Mouse (Mus musculus) embryonic facial prominence, embryonic 12.5 days (tissue): ENCODE data around the gene Adarb2. TPM values are rescaled to one million over a fixed set of nuclear protein-coding genes. Genes with fewer than 3 reads are reported as not detected.

Experiments
- ATAC-seq: fragments of 200-750 bp; cut with Nextera tagmentation; 2 replicates; pipeline ENCODE4 v1.8.0; 2017; ENCODE audit not compliant: insufficient number of reproducible peaks, insufficient read depth, low FRiP score, low TSS enrichment
- H3K27ac ChIP-seq: fragments of 300-500 bp; sonication (generic); 2 replicates; pipeline ENCODE4 v1.5.1; 2016; ENCODE audit warnings: mild to moderate bottlenecking
- H3K27me3 ChIP-seq: fragments of 300-500 bp; sonication (generic); 2 replicates; pipeline ENCODE4 v1.6.1; 2016; ENCODE audit warnings: mild to moderate bottlenecking, moderate library complexity
- H3K36me3 ChIP-seq: fragments of 300-500 bp; sonication (generic); 2 replicates; pipeline ENCODE4 v1.6.1; 2016; ENCODE audit warnings: mild to moderate bottlenecking
- H3K4me1 ChIP-seq: fragments of 300-500 bp; sonication (generic); 2 replicates; pipeline ENCODE4 v1.6.1; 2016
- H3K4me2 ChIP-seq: fragments of 300-500 bp; sonication (generic); replicated peaks from 2 replicates; pipeline ENCODE4 v1.6.1; 2016; ENCODE audit warnings: mild to moderate bottlenecking, moderate library complexity
- H3K4me3 ChIP-seq: fragments of 300-500 bp; sonication (generic); 2 replicates; pipeline ENCODE4 v1.5.1; 2016; ENCODE audit warnings: mild to moderate bottlenecking
- H3K9ac ChIP-seq: fragments of 300-500 bp; sonication (generic); 2 replicates; pipeline ENCODE4 v1.6.1; 2016; ENCODE audit warnings: mild to moderate bottlenecking, moderate library complexity
- H3K9me3 ChIP-seq: fragments of 300-500 bp; sonication (generic); 2 replicates; pipeline ENCODE4 v1.6.1; 2016; ENCODE audit warnings: mild to moderate bottlenecking, moderate library complexity
- WGBS: fragments of 180-500 bp; shearing (Covaris S2); methylation state at CpG from one replicate; pipeline ENCODE4 v1.1.7; 2016; 5-methylcytosine and 5-hydroxymethylcytosine counted together
- polyA plus RNA-seq: library from polyadenylated mRNA; unstranded; fragments of >200 nt; fragmentation: Nextera tagmentation; extraction: Ambion mirVana; gene quantifications from 2 replicates; pipeline ENCODE4 v1.2.1, GENCODE M21; 2016

Gene Adarb2
- polyA plus RNA-seq, 1 experiment from 2014 or later: 3.4 TPM

DNA sequence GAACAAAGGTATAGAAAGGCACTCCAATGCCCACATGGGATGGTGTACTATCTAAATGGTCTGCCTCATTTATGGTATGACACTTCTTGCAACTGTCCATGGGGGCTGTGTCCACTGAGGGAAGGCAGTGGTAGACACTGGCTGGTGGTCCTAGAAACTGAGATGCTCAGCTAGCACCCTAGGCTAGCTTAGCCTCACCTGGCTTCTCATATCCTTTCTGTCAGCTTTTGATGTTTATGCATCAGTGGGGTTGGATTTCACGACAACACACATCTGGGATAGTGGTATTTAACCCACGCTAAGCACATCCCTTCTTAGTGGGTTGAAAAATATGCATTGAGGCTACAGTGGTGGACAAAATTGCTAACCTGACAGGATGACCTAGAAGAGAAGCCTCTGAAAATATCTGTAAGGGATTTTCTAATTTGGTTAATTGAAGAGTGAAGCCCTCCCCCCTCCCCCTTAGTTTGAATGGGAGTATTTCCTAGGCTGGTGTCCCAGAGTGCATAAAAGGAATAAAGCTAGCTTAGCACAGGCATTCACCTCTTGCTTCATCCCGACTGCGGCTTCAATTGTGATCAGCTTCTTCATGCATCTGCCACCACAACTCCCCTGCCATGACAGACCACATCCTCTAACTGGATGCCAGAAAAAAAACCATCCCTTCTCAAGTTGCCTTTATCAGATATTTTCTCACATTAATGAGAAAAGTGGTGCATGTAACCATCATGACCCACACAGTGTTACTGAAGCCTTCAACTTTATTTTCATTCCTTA is 197.8 kb downstream of the Adarb2 start:
- H3K9me3 ChIP-seq: no peaks in the 10 kb centered on the region
- no peak overlapping the region for H3K9ac ChIP-seq
- no peak overlapping the region for H3K27ac ChIP-seq
- H3K36me3 ChIP-seq: no peaks in the 10 kb centered on the region
- H3K4me3 ChIP-seq: no peak overlapping the region
- 72% methylated on average over 4 of the region's 4 CpGs for WGBS
- no peak for ATAC-seq
- no peaks in the 10 kb centered on the region for H3K4me1 ChIP-seq
- H3K27me3 ChIP-seq: no peaks in the 10 kb centered on the region
- H3K4me2 ChIP-seq: no peak overlapping the region

DNA sequence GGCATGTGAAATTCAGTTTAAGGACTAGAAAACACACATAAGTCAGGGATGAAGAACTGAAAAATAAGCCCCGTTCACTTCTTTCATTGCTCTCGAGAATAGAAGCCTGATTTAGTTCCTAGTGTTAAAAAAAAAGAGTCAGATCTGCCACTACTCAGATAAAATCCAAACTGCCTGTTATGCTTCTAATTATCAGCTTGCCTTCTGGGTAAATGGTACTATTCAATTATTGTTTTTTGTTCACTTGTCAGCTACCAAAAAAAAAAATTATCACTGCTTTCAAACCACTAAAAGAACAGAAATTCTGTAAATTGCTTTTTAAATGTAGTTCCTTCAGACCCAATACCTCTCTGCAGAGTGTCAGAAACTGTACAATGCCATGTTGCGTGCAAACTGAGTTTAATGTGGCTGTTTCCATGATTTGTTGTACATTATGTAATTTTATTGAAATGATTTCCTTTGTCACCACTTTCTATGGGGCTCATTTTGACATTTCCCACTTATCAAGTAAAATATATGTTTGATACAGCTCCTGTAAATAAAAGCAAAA is 199.7 kb downstream of the Adarb2 start:
- no peaks in the 10 kb centered on the region for H3K4me1 ChIP-seq
- H3K4me2 ChIP-seq: no peak overlapping the region
- H3K36me3 ChIP-seq: no peaks in the 10 kb centered on the region
- ATAC-seq: no peak
- no peaks in the 10 kb centered on the region for H3K9me3 ChIP-seq
- no peaks in the 10 kb centered on the region for H3K27me3 ChIP-seq
- WGBS: 68% methylated on average over 3 of the region's 3 CpGs
- H3K9ac ChIP-seq: no peak overlapping the region
- H3K27ac ChIP-seq: no peak overlapping the region
- H3K4me3 ChIP-seq: no peak overlapping the region

DNA sequence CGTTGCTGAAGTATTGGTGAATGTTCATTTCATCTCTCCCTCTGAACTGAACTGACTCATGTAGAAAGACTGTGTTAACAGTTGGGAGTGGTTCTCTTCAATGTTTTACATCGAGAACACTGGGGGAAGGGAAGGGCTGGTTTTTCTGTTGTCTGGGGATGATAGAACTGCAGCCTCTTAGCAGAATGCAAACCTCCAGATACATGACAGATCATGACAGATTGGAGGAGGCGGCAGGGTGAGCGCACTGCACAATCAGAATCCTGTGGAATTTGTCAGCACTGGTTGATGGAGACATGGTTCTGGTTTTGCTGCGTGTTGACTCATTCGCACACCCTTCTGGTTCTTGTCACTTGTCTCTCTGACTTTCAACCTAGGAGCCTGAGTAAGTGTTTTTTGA is 203.4 kb downstream of the Adarb2 start:
- Histone ChIP-seq H3K4me3 (no peak overlapping the region), H3K4me1 (no peaks in the 10 kb centered on the region), H3K9me3 (no peaks in the 10 kb centered on the region), H3K27ac (no peak overlapping the region), H3K36me3 (no peaks in the 10 kb centered on the region), H3K4me2 (no peak overlapping the region), H3K27me3 (no peaks in the 10 kb centered on the region), H3K9ac (no peak overlapping the region)
- no peak for ATAC-seq
- 78% methylated on average over 6 of the region's 6 CpGs for WGBS

DNA sequence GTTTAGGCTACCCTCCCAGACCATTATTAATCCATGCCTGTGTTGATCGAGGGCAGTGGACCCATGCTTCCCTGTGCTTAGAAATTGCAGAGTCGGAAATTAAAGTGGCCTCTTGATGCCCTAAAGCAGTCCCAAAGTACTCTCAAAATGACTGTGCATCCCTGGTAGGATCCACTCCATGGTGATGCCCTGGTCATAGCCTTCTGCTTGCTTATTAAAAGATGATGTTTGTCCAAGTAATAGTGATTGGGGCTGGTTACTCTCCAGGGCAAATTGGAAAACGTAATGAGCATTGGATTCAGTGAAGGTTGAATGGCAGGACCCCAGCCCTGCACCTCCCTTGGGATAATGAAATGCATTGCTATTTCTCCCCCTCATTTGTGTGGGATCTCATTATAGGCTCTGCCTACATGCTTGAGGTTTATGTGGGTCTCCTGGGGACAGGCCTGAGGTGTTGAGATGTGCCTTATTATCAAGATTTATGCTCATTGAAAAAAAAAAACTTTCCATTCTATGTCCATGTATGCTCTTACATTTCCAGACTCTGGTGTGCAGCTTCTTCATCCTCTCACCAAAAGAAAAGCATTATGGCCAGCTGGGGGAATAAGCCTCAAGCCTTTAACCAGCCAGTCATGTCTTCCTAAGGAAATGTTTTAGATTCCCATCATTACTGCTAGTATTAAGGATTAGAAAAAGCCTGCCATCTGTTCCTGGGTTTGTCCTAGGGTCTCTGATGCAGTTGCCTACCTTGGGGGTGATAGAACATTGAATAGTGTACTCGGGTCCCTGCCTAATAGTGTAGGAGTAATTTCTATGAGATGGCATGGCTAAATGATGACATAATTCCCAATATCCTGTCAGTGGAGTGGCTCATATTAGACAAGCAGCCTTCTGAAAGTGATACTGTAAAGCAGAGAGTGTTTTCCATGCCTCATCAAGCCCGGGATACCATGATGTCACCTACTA is 208.0 kb downstream of the Adarb2 start:
- no peaks in the 10 kb centered on the region for H3K9me3 ChIP-seq
- no peaks in the 10 kb centered on the region for H3K36me3 ChIP-seq
- no peaks in the 10 kb centered on the region for H3K4me1 ChIP-seq
- H3K4me3 ChIP-seq: no peak overlapping the region
- H3K4me2 ChIP-seq: no peak overlapping the region
- no peak for ATAC-seq
- H3K27me3 ChIP-seq: no peaks in the 10 kb centered on the region
- H3K27ac ChIP-seq: no peak overlapping the region
- 73% methylated on average over 5 of the region's 5 CpGs for WGBS
- no peak overlapping the region for H3K9ac ChIP-seq

DNA sequence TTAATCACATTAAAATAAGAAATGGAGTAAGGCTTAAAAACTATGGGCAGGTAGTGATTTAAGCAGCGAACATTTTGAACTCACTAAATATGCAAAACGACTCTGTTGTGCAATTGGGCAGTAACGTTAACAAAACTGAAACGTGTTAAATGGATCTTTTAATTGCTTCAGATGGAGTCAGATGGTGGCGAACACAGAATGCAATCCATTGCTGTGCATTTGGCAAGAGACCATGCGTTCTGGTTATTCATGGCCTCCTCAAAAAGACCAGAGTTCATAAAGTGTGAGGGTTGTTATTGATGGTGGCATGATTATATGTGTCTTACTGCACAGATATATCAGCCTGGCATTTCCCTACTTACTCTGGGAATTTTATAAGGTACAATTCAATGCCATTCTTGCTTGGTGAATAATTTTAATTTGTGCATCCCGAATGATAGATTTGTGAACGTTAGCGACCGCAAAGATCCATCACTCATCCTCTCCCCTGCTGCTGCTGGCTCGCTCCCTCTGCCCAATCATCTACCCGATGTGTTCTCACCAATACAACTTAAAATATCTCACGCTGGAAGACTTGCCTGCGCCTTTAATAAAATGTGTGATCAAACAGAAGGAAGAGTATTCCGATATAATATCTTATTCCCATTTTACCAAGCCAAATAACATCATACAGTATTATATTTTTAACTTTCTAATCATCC is 221.5 kb downstream of the Adarb2 start:
- H3K9me3 ChIP-seq: no peaks in the 10 kb centered on the region
- no peaks in the 10 kb centered on the region for H3K4me1 ChIP-seq
- no peak for ATAC-seq
- H3K27ac ChIP-seq: no peak overlapping the region
- H3K9ac ChIP-seq: no peak overlapping the region
- no peak overlapping the region for H3K4me3 ChIP-seq
- no peaks in the 10 kb centered on the region for H3K36me3 ChIP-seq
- 90% methylated on average over 15 of the region's 15 CpGs for WGBS
- H3K27me3 ChIP-seq: no peaks in the 10 kb centered on the region
- no peak overlapping the region for H3K4me2 ChIP-seq

DNA sequence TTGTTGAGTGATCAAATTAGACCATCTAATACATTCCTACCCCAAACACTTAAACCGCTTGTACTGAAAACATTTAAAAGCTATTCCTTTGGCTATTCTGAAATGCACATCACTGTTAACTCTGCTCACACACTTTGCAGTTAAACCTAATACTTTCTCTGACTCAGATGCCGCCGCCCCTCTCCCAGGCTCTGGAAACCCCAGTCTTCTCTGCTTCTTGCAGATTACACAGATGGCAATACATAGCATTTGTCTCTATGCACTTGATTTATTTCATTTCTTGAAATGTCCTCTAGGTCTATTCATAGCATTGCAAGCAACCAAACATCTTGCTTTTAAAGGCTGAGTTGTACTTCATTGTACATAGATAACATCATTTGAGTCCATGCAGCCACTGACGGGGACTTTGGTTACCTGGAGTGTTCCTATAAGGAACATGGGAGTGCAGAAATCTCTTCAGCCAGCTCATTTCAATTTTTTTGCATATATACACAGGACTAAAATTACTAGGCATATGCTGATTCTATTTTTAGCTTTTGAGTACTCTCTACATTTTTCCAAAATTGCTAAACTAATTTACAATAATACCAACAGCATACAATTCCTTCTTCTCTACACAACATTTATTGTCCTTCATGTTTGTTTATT is 236.6 kb downstream of the Adarb2 start:
- Histone ChIP-seq H3K4me3 (no peak overlapping the region), H3K4me1 (no peaks in the 10 kb centered on the region), H3K36me3 (no peaks in the 10 kb centered on the region), H3K27me3 (no peaks in the 10 kb centered on the region), H3K9me3 (no peaks in the 10 kb centered on the region), H3K9ac (no peak overlapping the region), H3K27ac (no peak overlapping the region), H3K4me2 (no peak overlapping the region)
- ATAC-seq: no peak
- WGBS: 90% methylated on average over 4 of the region's 4 CpGs

DNA sequence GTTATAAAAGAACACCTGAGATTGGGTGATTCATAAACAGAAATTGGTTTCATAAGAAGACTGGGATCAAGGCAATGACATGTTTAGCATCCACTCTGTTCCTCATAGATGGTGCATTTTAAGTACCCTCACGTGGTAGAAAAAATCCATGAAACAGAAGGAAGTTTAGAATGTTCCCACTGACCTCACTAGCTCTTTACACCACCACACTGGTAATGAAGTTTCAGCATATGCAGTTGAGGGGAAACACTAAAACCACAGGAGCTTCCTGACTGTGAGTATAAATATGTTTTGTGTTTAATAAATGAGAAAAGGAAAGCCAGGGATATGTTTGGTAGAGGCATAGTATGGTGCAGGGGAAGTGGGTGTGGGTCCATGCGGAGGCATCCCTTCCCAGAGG is 242.7 kb downstream of the Adarb2 start:
- WGBS: 78% methylated on average over 2 of the region's 2 CpGs
- Histone ChIP-seq H3K27me3 (no peaks in the 10 kb centered on the region), H3K36me3 (no peaks in the 10 kb centered on the region), H3K4me1 (peaks cover 6% of the 10 kb centered on the region), H3K9me3 (no peaks in the 10 kb centered on the region), H3K27ac (no peak overlapping the region), H3K4me2 (no peak overlapping the region), H3K4me3 (no peak overlapping the region), H3K9ac (no peak overlapping the region)
- no peak for ATAC-seq

DNA sequence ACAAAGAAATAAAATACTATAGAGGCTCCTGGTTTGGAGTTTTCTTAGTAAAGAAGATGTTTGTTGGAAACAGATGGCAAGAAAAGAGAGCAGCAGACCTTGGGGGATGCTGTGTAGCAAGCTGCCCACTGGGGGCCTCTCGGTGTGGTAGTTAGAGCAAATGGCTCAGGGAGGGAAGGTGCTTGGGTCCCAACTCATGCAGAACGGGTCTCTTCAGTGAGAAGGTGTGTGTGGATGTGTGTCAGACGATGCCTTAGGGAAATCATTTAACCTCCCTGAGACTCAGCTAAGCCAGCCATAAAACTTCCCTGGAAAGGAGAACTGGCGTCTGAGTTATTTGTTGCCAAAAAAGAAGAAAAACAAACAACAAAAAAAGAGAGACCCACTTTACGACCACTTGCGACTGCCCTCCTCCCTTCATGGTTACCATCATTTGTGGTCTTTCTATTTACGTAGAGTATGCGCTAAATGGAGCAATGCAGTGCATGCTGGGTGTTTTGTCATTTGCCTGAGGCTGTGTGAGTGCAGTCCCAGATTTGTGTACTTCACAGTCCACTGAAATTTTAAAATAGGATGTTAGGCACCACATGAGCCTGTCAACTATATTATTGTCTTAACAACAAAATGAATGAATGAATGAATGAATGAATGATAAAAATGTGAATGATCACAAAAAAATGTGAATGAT is 245.7 kb downstream of the Adarb2 start:
- 51% methylated on average over 8 of the region's 8 CpGs for WGBS
- H3K9me3 ChIP-seq: no peaks in the 10 kb centered on the region
- H3K36me3 ChIP-seq: no peaks in the 10 kb centered on the region
- no peak for ATAC-seq
- H3K4me2 ChIP-seq: no peak overlapping the region
- no peak overlapping the region for H3K9ac ChIP-seq
- no peak overlapping the region for H3K4me3 ChIP-seq
- H3K27ac ChIP-seq: no peak overlapping the region
- H3K4me1 ChIP-seq: peaks cover 6% of the 10 kb centered on the region
- H3K27me3 ChIP-seq: no peaks in the 10 kb centered on the region

DNA sequence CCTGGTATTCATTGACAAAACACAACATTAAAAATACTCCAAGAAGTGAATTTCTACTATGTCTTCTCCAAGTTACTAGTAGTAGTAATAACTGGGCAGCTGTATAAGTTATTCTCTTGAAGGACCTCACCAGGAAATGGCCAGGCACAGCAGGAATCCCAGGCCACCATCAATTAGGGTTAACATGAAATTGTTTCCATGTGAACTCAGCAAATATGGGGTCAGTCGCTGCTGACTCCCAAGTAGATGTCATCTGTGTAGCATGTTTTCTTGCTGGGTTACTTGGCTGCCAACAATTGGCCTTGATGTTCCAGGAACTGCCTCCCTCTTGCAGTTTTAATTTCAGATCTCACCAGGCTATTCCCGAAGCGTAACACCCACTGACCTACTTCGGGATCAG is 248.9 kb downstream of the Adarb2 start:
- 35% methylated on average over 4 of the region's 4 CpGs for WGBS
- H3K27ac ChIP-seq: no peak overlapping the region
- H3K36me3 ChIP-seq: no peaks in the 10 kb centered on the region
- H3K9me3 ChIP-seq: no peaks in the 10 kb centered on the region
- peaks cover 6% of the 10 kb centered on the region for H3K4me1 ChIP-seq
- no peak for ATAC-seq
- no peak overlapping the region for H3K4me2 ChIP-seq
- no peak overlapping the region for H3K4me3 ChIP-seq
- no peaks in the 10 kb centered on the region for H3K27me3 ChIP-seq
- no peak overlapping the region for H3K9ac ChIP-seq

DNA sequence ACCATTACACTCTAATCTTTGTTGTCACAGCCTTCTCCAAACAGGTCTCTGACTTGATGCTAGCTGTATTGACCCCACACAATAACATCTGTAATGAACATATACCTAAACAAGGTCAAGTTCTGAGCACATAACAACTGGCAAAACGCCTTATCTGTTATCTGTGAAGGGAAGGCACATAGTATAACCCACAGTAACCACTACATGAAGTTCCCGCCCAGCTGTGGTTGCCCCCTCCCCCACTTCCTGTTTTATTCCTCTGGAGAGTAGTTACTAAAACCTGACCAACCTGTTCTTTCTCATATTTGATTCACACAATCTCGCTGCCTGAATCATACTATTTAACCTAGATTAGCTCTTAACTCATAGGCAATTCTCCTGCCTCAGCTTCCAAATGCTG is 254.2 kb downstream of the Adarb2 start:
- Histone ChIP-seq H3K9ac (no peak overlapping the region), H3K4me1 (no peaks in the 10 kb centered on the region), H3K9me3 (no peaks in the 10 kb centered on the region), H3K36me3 (no peaks in the 10 kb centered on the region), H3K27ac (no peak overlapping the region), H3K4me2 (no peak overlapping the region), H3K4me3 (no peak overlapping the region), H3K27me3 (no peaks in the 10 kb centered on the region)
- 81% methylated on average over 3 of the region's 3 CpGs for WGBS
- ATAC-seq: no peak

DNA sequence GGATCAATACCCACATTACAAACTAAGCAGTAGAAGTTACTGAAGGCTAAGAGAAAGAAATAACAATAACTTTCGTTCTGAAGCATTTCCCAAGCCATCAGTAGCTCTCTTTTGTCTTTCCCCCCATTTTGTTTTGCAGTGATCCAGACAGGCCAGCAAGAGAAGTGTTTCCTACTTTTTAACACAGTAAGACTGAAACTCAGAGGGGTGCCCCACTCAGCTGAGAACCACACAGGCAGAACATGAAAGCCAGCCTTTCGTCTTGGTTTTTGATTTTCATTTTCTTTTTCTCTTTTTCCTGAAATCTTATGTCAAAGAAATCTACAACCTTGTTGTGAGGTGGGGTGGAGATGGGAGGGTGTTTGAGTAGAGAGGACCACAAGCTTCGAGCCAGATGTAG is 255.2 kb downstream of the Adarb2 start:
- ATAC-seq: no peak
- no peak overlapping the region for H3K4me2 ChIP-seq
- H3K27me3 ChIP-seq: no peaks in the 10 kb centered on the region
- WGBS: 68% methylated on average over 3 of the region's 3 CpGs
- H3K27ac ChIP-seq: no peak overlapping the region
- H3K9me3 ChIP-seq: no peaks in the 10 kb centered on the region
- no peaks in the 10 kb centered on the region for H3K36me3 ChIP-seq
- H3K4me3 ChIP-seq: no peak overlapping the region
- no peaks in the 10 kb centered on the region for H3K4me1 ChIP-seq
- no peak overlapping the region for H3K9ac ChIP-seq
